Mouse (Mus musculus): ENCODE results near the gene Camsap2. TPM values are rescaled to one million over a fixed set of nuclear protein-coding genes. Genes with fewer than 3 reads are reported as not detected.

Gene Camsap2
- polyA plus RNA-seq, 1 experiment from 2014 or later, result 5.6 TPM

Other genes with a start within 250 kb of the Camsap2 start
- gene Kif21b, start 214.7 kb downstream of the Camsap2 start, polyA plus RNA-seq (2015; fragmentation: Nextera tagmentation; extraction: Ambion mirVana), result 1.8 and 2.6 TPM in 2 replicates
- not detected in 2 replicates for gene Mroh3, start 133.3 kb downstream of the Camsap2 start, polyA plus RNA-seq (2015; fragmentation: Nextera tagmentation; extraction: Ambion mirVana)
- gene Inava, start 111.8 kb downstream of the Camsap2 start, polyA plus RNA-seq (2015; fragmentation: Nextera tagmentation; extraction: Ambion mirVana), result 2.6 TPM in 2 replicates
- gene Gpr25, start 85.2 kb downstream of the Camsap2 start, polyA plus RNA-seq (2015; fragmentation: Nextera tagmentation; extraction: Ambion mirVana), result 0.34 TPM in 1 of 2 replicates, not detected in the other
- gene Ddx59, start 69.2 kb upstream of the Camsap2 start, polyA plus RNA-seq (2015; fragmentation: Nextera tagmentation; extraction: Ambion mirVana), result 12.7 TPM in 2 replicates
- gene Kif14, start 120.2 kb upstream of the Camsap2 start, polyA plus RNA-seq (2015; fragmentation: Nextera tagmentation; extraction: Ambion mirVana), result 2.9 and 4.1 TPM in 2 replicates

All from heart, embryonic 16.5 days (tissue).